Mouse (Mus musculus) olfactory bulb, adult 2 months (tissue): ENCODE measurements around the gene March1.

Experiments used
- CTCF ChIP-seq: fragments of 200-500 bp; IDR thresholded peaks from 2 replicates; pipeline ENCODE4 v1.5.1; 2012; ENCODE audit warnings: low read depth, mild to moderate bottlenecking, low read length, moderate library complexity; ENCODE audit not compliant: insufficient read depth
- POLR2A ChIP-seq: fragments of 200-500 bp; IDR thresholded peaks from 2 replicates; pipeline ENCODE4 v1.6.1; 2012; ENCODE audit warnings: mild to moderate bottlenecking, low read depth, low read length, moderate library complexity; ENCODE audit not compliant: insufficient read depth

GRCm38 (mm10) chr8:65665786-65666185 lies 48.1 kb downstream of the March1 start:
- TF ChIP-seq CTCF (no peak), POLR2A (no peak)
